Comparison of ENCODE assay signal across 10 mouse cellular contexts in the genomic region with DNA sequence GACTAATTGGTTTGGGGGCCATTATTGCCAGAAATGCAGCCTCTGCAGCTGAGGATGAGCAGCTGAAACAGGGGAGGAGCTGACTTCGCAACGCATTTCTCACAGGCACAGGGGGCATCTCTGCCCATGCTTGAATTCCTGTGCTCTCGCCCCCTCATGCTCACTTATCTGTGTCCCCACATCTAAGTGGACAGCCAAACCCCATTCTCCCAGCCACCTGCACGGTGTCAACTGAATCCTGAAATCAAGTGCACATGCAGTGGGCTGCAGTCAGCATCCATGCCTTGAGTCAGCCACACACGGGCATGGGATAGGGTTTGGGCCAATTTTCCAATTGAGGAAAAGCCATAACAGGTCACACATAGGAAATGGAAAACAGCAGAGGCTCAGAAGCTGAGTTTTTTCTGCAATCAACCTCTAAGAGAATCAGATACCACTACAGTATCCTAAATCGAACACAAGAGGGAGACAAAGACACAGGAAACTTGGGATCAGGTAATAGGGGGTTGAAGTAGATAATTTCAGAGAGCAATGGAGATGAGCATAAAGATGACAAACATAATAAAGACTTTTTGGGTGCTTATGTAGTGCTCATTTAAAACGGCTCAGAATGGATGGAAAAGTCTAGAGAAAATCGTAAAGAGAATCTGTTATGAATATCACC. TPM values are rescaled to one million over a fixed set of nuclear protein-coding genes. Genes with fewer than 3 reads are reported as not detected.
DNase-seq lines count a peak whose midpoint lies in the region; ATAC-seq and TF ChIP-seq lines count a peak whose summit lies in the region.
"Had no signal": no experiment of that assay in that cellular context is flagged by ENCODE, and none has a peak within 500 bp of the region (broad histone marks: within the 10 kb centered on the region; RNA-seq: fewer than 3 reads in every experiment).

No protein-coding gene starts in this region.

- H3K36me3 ChIP-seq in embryonic facial prominence, embryonic 10.5 days (replicated peaks) = no peaks in the 10 kb centered on the region
- no peaks in the 10 kb centered on the region for H3K36me3 ChIP-seq in midbrain, embryonic 16.5 days (ENCODE audit: control insufficient read depth, insufficient read depth, low read length)
- H3K36me3 ChIP-seq: heart, embryonic 12.5 days; liver, embryonic 13.5 days had no signal

- peak; percentile 85 for ATAC-seq in midbrain, embryonic 16.5 days
- ATAC-seq in CD4-positive, CD25-positive, alpha-beta regulatory T cell, adult 4 months = no peak

- peak; percentile 9 for DNase-seq in cerebellum, adult 9-10 months
- no peak for DNase-seq in cerebellum, postnatal 25 days
- DNase-seq in left cerebral cortex, adult 2 months (ENCODE audit: extremely low spot score in 1 of 2, low spot score in 2 of 2) = no peak
- no peak for DNase-seq in left cerebral cortex, postnatal 4 days
- peak; percentile 8 for DNase-seq in embryonic facial prominence, embryonic 10.5 days (ENCODE audit: low spot score)
- DNase-seq in gastrocnemius, postnatal 10 days = no peak
- DNase-seq: liver, embryonic 13.5 days had no signal

- peak; percentile 71 for TF ChIP-seq CTCF in left cerebral cortex, adult 2 months (IDR thresholded peaks at IDR 0.05)

- intact Hi-C loops in left cerebral cortex, adult 2 months (cut with DNase I) = loop anchor here (5.0 to 10.0 kb wide), 6 partner anchors 111 to 689 kb away; partner anchors contain the start of genes Gm45844, Zfp78 and Zim1
- intact Hi-C loops in left cerebral cortex, postnatal 4 days (cut with DNase I) = loop anchor here (10.0 kb wide), 3 partner anchors 109 to 349 kb away; partner anchors contain the start of genes Olfr1344 and Zim1

- peaks cover 13% of the 10 kb centered on the region; the same call in 1 of the 2 replicates for H3K9me3 ChIP-seq in embryonic facial prominence, embryonic 10.5 days
- 0 out of 2 replicates have a peak, but pooled peaks cover 2% of the 10 kb centered on the region for H3K9me3 ChIP-seq in midbrain, embryonic 16.5 days (replicated peaks; ENCODE audit: control insufficient read depth, low read length, poor library complexity, severe bottlenecking)
- H3K9me3 ChIP-seq: heart, embryonic 12.5 days had no signal

- WGBS in embryonic facial prominence, embryonic 10.5 days = 53% methylated on average over 8 of the region's 8 CpGs
- 60% methylated on average over 8 of the region's 8 CpGs for WGBS in midbrain, embryonic 16.5 days

- no peak overlapping the region for H3K4me3 ChIP-seq in left cerebral cortex, adult 2 months
- no peak overlapping the region for H3K4me3 ChIP-seq in embryonic facial prominence, embryonic 10.5 days
- H3K4me3 ChIP-seq in midbrain, embryonic 16.5 days (ENCODE audit: low read depth, low read length) = no peak overlapping the region
- H3K4me3 ChIP-seq: heart, embryonic 12.5 days; liver, embryonic 13.5 days had no signal

- no peak overlapping the region for H3K9ac ChIP-seq in midbrain, embryonic 16.5 days (ENCODE audit: low read depth, low read length)
- H3K9ac ChIP-seq: heart, embryonic 12.5 days; liver, embryonic 13.5 days had no signal

- H3K4me2 ChIP-seq in midbrain, embryonic 16.5 days (ENCODE audit: low read length) = no peak overlapping the region
- H3K4me2 ChIP-seq: heart, embryonic 12.5 days; liver, embryonic 13.5 days had no signal

- no peaks in the 10 kb centered on the region for H3K27me3 ChIP-seq in embryonic facial prominence, embryonic 10.5 days (replicated peaks; ENCODE audit: low read depth, poor library complexity, severe bottlenecking)
- H3K27me3 ChIP-seq in midbrain, embryonic 16.5 days (ENCODE audit: control insufficient read depth, insufficient read depth, low read depth, low read length) = no peaks in the 10 kb centered on the region
- H3K27me3 ChIP-seq: heart, embryonic 12.5 days; liver, embryonic 13.5 days had no signal

- no peaks in the 10 kb centered on the region for H3K4me1 ChIP-seq in embryonic facial prominence, embryonic 10.5 days
- H3K4me1 ChIP-seq in midbrain, embryonic 16.5 days (ENCODE audit: control insufficient read depth, insufficient read depth, low read length) = no peaks in the 10 kb centered on the region
- H3K4me1 ChIP-seq: heart, embryonic 12.5 days; liver, embryonic 13.5 days had no signal

- H3K27ac ChIP-seq in left cerebral cortex, adult 2 months = no peak overlapping the region
- H3K27ac ChIP-seq in embryonic facial prominence, embryonic 10.5 days (replicated peaks) = no peak overlapping the region
- H3K27ac ChIP-seq in midbrain, embryonic 16.5 days (ENCODE audit: low read length) = no peak overlapping the region
- H3K27ac ChIP-seq: liver, embryonic 13.5 days had no signal

RNA-seq across cellular contexts. Expression of gene Olfr1350, which starts 21.6 kb away (rescaled TPM):
- not detected for total RNA-seq in left cerebral cortex, adult 2 months (2021)
- not detected for total RNA-seq in left cerebral cortex, postnatal 4 days (2021)
- polyA plus RNA-seq in embryonic facial prominence, embryonic 10.5 days (2016; fragmentation: Nextera tagmentation; extraction: Ambion mirVana) = not detected in 2 replicates
- polyA plus RNA-seq in midbrain, embryonic 16.5 days (2015; fragmentation: Nextera tagmentation; extraction: Ambion mirVana) = not detected in 2 replicates
- polyA plus RNA-seq in CD4-positive, CD25-positive, alpha-beta regulatory T cell, adult 4 months (2017; shearing (Covaris generic)) = not detected
- total RNA-seq in gastrocnemius, postnatal 10 days (2021) = not detected
- polyA plus RNA-seq: heart, embryonic 12.5 days; liver, embryonic 13.5 days had no signal

Comparison
In these comparisons a context has a peak if more than half of its experiments do, and no peak if none do; other contexts are left out.
1. DNase-seq: peak in cerebellum, adult 9-10 months (single experiment) and embryonic facial prominence, embryonic 10.5 days (single experiment); none in cerebellum, postnatal 25 days (0 of 2), left cerebral cortex, adult 2 months (0 of 2), left cerebral cortex, postnatal 4 days (single experiment) and gastrocnemius, postnatal 10 days (single experiment).